Mouse (Mus musculus): ENCODE data around the gene Eno3. TPM values are rescaled to one million over a fixed set of nuclear protein-coding genes. Genes with fewer than 3 reads are reported as not detected.
A peak's percentile ranks its signal among the peaks of the same experiment; 100 is the strongest.

Gene Eno3
- polyA plus RNA-seq, 1 experiment from 2014 or later: 5.9 TPM

GRCm38 (mm10) chr11:70689578-70689977 lies 32.6 kb downstream of the Eno3 start:
- ATAC-seq (no peak), DNase-seq (ENCODE audit: low spot score) (no peak)
- WGBS: 36% methylated on average over 4 of the region's 4 CpGs
- Histone ChIP-seq H3K9me3 (replicated peaks; ENCODE audit: control insufficient read depth, low read length) (no peaks in the 10 kb centered on the region), H3K27ac (ENCODE audit: low read depth, low read length) (no peak overlapping the region), H3K27me3 (replicated peaks; ENCODE audit: control insufficient read depth, insufficient read depth, low read length) (no peaks in the 10 kb centered on the region), H3K4me1 (ENCODE audit: control insufficient read depth, insufficient read depth, low read length) (peaks cover 10% of the 10 kb centered on the region), H3K4me3 (ENCODE audit: low read depth, low read length) (no peak overlapping the region), H3K4me2 (ENCODE audit: low read length) (no peak overlapping the region), H3K36me3 (ENCODE audit: control insufficient read depth, insufficient read depth, low read length) (peaks cover 10% of the 10 kb centered on the region; the same call in 1 of the 2 replicates), H3K9ac (ENCODE audit: low read length) (no peak overlapping the region)

GRCm38 (mm10) chr11:70693504-70693903 lies 36.5 kb downstream of the Eno3 start:
- no peak overlapping the region for H3K4me2 ChIP-seq (ENCODE audit: low read length)
- H3K27me3 ChIP-seq (replicated peaks; ENCODE audit: control insufficient read depth, insufficient read depth, low read length): no peaks in the 10 kb centered on the region
- H3K9ac ChIP-seq (ENCODE audit: low read length): no peak overlapping the region
- H3K36me3 ChIP-seq (ENCODE audit: control insufficient read depth, insufficient read depth, low read length): no peaks in the 10 kb centered on the region
- DNase-seq (ENCODE audit: low spot score) (no peak), ATAC-seq (no peak)
- H3K4me1 ChIP-seq (ENCODE audit: control insufficient read depth, insufficient read depth, low read length): peaks cover 2% of the 10 kb centered on the region
- WGBS: 77% methylated on average over 3 of the region's 3 CpGs
- H3K9me3 ChIP-seq (replicated peaks; ENCODE audit: control insufficient read depth, low read length): no peaks in the 10 kb centered on the region
- H3K27ac ChIP-seq (ENCODE audit: low read depth, low read length): no peak overlapping the region
- H3K4me3 ChIP-seq (ENCODE audit: low read depth, low read length): no peak overlapping the region

- WGBS: 76% methylated on average over 3 of the region's 3 CpGs
- Histone ChIP-seq H3K36me3 (ENCODE audit: control insufficient read depth, insufficient read depth, low read length) (no peaks in the 10 kb centered on the region), H3K9ac (ENCODE audit: low read length) (no peak overlapping the region), H3K9me3 (replicated peaks; ENCODE audit: control insufficient read depth, low read length) (no peaks in the 10 kb centered on the region), H3K27ac (ENCODE audit: low read depth, low read length) (no peak overlapping the region), H3K27me3 (replicated peaks; ENCODE audit: control insufficient read depth, insufficient read depth, low read length) (no peaks in the 10 kb centered on the region), H3K4me3 (ENCODE audit: low read depth, low read length) (no peak overlapping the region), H3K4me2 (ENCODE audit: low read length) (no peak overlapping the region), H3K4me1 (ENCODE audit: control insufficient read depth, insufficient read depth, low read length) (peaks cover 12% of the 10 kb centered on the region)
- ATAC-seq (no peak), DNase-seq (ENCODE audit: low spot score) (no peak)
Measured at GRCm38 (mm10) chr11:70697376-70697775, 40.4 kb downstream of the Eno3 start.

- ATAC-seq: no peak
- no peak for DNase-seq (ENCODE audit: low spot score)
- H3K27ac ChIP-seq (ENCODE audit: low read depth, low read length): no peak overlapping the region
- H3K4me2 ChIP-seq (ENCODE audit: low read length): no peak overlapping the region
- H3K27me3 ChIP-seq (replicated peaks; ENCODE audit: control insufficient read depth, insufficient read depth, low read length): no peaks in the 10 kb centered on the region
- no peaks in the 10 kb centered on the region for H3K9me3 ChIP-seq (replicated peaks; ENCODE audit: control insufficient read depth, low read length)
- 80% methylated on average over 2 of the region's 2 CpGs for whole genome bisulfite sequencing
- peaks cover 6% of the 10 kb centered on the region for H3K36me3 ChIP-seq (ENCODE audit: control insufficient read depth, insufficient read depth, low read length)
- no peak overlapping the region for H3K4me3 ChIP-seq (ENCODE audit: low read depth, low read length)
- peaks cover 12% of the 10 kb centered on the region for H3K4me1 ChIP-seq (ENCODE audit: control insufficient read depth, insufficient read depth, low read length)
- no peak overlapping the region for H3K9ac ChIP-seq (ENCODE audit: low read length)
Measured at GRCm38 (mm10) chr11:70699051-70699450, 42.0 kb downstream of the Eno3 start.

GRCm38 (mm10) chr11:70699722-70700556 lies 42.9 kb downstream of the Eno3 start, which contains the start of the genes Inca1 and Kif1c:
Gene Inca1 (minus strand): TSS chr11:70700155.
Gene Kif1c (plus strand): TSS chr11:70700548.
- Histone ChIP-seq H3K4me3 (ENCODE audit: low read depth, low read length) (peak within 1 kb of the TSS; percentile 89), H3K9ac (ENCODE audit: low read length) (peak within 1 kb of the TSS; percentile 93), H3K27ac (ENCODE audit: low read depth, low read length) (peak within 1 kb of the TSS; percentile 78), H3K4me2 (ENCODE audit: low read length) (peak within 1 kb of the TSS; percentile 80), H3K9me3 (replicated peaks; ENCODE audit: control insufficient read depth, low read length) (no peaks in the 10 kb centered on the region), H3K4me1 (ENCODE audit: control insufficient read depth, insufficient read depth, low read length) (peaks cover 12% of the 10 kb centered on the region), H3K36me3 (ENCODE audit: control insufficient read depth, insufficient read depth, low read length) (peaks cover 15% of the 10 kb centered on the region), H3K27me3 (replicated peaks; ENCODE audit: control insufficient read depth, insufficient read depth, low read length) (no peaks in the 10 kb centered on the region)
- under 1% methylated on average over 68 of the region's 69 CpGs for WGBS
- ATAC-seq: peak; percentile 98
- DNase-seq (ENCODE audit: low spot score): peak; percentile 92

GRCm38 (mm10) chr11:70700613-70701012 lies 43.6 kb downstream of the Eno3 start:
- DNase-seq (ENCODE audit: low spot score): peak; percentile 41
- Histone ChIP-seq H3K27me3 (replicated peaks; ENCODE audit: control insufficient read depth, insufficient read depth, low read length) (no peaks in the 10 kb centered on the region), H3K4me3 (ENCODE audit: low read depth, low read length) (peak overlapping the region; percentile 89), H3K9ac (ENCODE audit: low read length) (peak overlapping the region; percentile 93), H3K9me3 (replicated peaks; ENCODE audit: control insufficient read depth, low read length) (no peaks in the 10 kb centered on the region), H3K4me2 (ENCODE audit: low read length) (peak overlapping the region; percentile 80), H3K36me3 (ENCODE audit: control insufficient read depth, insufficient read depth, low read length) (peaks cover 22% of the 10 kb centered on the region), H3K27ac (ENCODE audit: low read depth, low read length) (peak overlapping the region; percentile 78), H3K4me1 (ENCODE audit: control insufficient read depth, insufficient read depth, low read length) (peaks cover 12% of the 10 kb centered on the region)
- ATAC-seq: peak; percentile 38
- WGBS: under 1% methylated on average over 33 of the region's 34 CpGs

GRCm38 (mm10) chr11:70701221-70701955 lies 44.4 kb downstream of the Eno3 start:
- Histone ChIP-seq H3K27me3 (replicated peaks; ENCODE audit: control insufficient read depth, insufficient read depth, low read length) (no peaks in the 10 kb centered on the region), H3K9ac (ENCODE audit: low read length) (peak overlapping the region; percentile 93), H3K36me3 (ENCODE audit: control insufficient read depth, insufficient read depth, low read length) (peaks cover 30% of the 10 kb centered on the region), H3K27ac (ENCODE audit: low read depth, low read length) (no peak overlapping the region), H3K9me3 (replicated peaks; ENCODE audit: control insufficient read depth, low read length) (no peaks in the 10 kb centered on the region), H3K4me2 (ENCODE audit: low read length) (peak overlapping the region; percentile 80), H3K4me1 (ENCODE audit: control insufficient read depth, insufficient read depth, low read length) (peaks cover 12% of the 10 kb centered on the region), H3K4me3 (ENCODE audit: low read depth, low read length) (peak overlapping the region; percentile 89)
- DNase-seq (ENCODE audit: low spot score) (no peak), ATAC-seq (no peak)
- 14% methylated on average over 10 of the region's 10 CpGs for WGBS

GRCm38 (mm10) chr11:70701984-70702733 lies 45.2 kb downstream of the Eno3 start:
- Histone ChIP-seq H3K4me3 (ENCODE audit: low read depth, low read length) (no peak overlapping the region), H3K9me3 (replicated peaks; ENCODE audit: control insufficient read depth, low read length) (no peaks in the 10 kb centered on the region), H3K36me3 (ENCODE audit: control insufficient read depth, insufficient read depth, low read length) (peaks cover 38% of the 10 kb centered on the region), H3K4me1 (ENCODE audit: control insufficient read depth, insufficient read depth, low read length) (peaks cover 12% of the 10 kb centered on the region), H3K4me2 (ENCODE audit: low read length) (peak overlapping the region; percentile 80), H3K9ac (ENCODE audit: low read length) (peak overlapping the region; percentile 93; the same call in 1 of the 2 replicates), H3K27me3 (replicated peaks; ENCODE audit: control insufficient read depth, insufficient read depth, low read length) (no peaks in the 10 kb centered on the region), H3K27ac (ENCODE audit: low read depth, low read length) (no peak overlapping the region)
- 81% methylated on average over 6 of the region's 6 CpGs for WGBS
- ATAC-seq: no peak
- DNase-seq (ENCODE audit: low spot score): no peak
